Mouse (Mus musculus): Measurements from ENCODE around the gene Slain1.

The Slain1 gene

GRCm38 (mm10) chr14:103649896-103650334 lies at the start of gene Slain1:
Gene Slain1, plus strand, starts transcription at chr14:103650228.
- DNase-seq (ENCODE audit: low read depth), result peak; percentile 82

GRCm38 (mm10) chr14:103608063-103608462 lies 42.0 kb upstream of the Slain1 start:
- no peak for DNase-seq (ENCODE audit: low read depth)

DNA sequence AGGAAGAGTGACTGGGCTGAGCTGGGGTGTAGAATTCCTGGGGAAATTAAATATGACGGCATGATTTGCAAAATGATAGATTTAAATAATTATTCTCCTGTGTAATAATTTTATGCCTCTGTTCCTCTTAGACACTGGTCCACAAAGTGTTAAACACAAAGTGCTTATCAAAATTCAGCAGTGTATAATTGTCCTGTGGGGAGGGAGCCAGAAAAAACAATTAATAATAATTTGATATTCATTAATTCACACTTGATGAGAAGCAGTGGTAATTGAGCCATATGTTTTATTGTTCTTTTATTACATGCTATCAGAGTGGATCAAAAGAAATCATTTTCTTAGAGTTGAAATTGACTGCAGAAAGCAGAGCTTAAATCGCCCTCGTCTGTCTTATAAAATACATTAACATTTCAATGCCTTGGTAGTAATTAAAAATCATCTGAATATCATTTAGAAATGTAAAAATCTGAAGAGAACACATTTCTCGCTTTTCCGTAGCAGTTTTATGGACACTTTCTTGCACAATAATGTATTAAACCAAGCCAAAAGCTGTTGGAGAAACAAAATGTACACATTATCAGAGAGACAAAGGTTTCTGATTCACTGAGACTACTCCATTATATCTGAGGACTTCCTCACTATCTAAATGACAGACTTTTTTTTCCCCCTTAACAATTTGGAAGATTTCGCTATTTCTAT lies 36.3 kb upstream of the Slain1 start:
- DNase-seq (ENCODE audit: low read depth), result no peak

DNA sequence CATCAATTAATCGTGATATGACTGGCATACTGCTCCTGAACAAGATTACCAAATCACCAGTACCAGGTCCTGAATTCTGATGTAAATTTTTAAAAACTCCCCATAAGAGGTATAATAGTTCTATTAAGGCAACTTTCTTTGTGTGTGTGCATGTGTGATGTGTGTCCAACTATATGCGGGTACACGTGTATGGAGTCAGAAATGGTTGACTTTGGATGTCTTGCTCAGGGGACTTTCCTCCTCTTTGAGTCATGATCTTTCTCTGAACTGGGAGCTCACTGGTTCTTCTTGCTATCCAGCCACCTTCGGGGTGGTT lies 35.8 kb upstream of the Slain1 start:
- DNase-seq (ENCODE audit: low read depth), result no peak

DNA sequence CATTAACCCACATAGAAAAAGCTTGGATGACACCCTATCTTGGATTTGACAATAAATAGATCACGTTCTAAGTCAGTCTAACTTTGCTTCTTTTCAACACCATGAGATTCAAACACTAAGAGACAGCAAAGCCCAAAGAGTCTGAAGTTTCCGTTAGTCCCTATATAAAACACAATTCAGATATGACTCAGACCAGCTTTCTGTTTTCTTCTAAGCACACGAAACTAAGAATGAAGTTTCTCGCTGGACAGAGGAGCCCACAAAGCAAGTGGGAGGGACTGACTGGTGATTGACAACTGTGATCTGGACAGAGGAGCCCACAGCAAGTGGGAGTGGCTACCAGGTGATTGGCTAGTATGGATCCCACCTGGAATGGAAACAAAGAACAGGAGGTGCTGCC lies 30.3 kb upstream of the Slain1 start:
- no peak for DNase-seq (ENCODE audit: low read depth)

DNA sequence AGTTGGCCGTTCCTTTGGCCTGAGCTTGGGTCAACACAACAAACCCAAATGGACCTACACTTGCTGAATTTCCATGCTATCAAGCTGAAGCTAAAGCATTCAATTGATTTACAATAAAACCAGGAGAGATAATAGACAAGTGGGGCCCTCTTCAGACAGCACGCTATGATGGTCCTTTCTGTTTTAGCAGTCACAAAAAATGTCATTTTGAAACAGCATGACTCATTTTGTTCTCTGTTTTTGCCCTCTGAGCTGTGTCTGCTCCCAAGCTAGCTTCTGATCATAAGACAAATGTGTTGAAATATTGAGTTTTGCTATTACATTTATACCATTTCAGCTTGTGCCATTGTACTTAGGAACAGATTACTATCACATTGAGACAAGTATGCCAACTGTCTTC lies 28.8 kb upstream of the Slain1 start:
- DNase-seq (ENCODE audit: low read depth), result peak; percentile 20

- DNase-seq (ENCODE audit: low read depth), result no peak
Observed at GRCm38 (mm10) chr14:103626100-103626499, 23.9 kb upstream of the Slain1 start.

GRCm38 (mm10) chr14:103629639-103630364 lies 20.2 kb upstream of the Slain1 start:
- DNase-seq (ENCODE audit: low read depth), result no peak

DNA sequence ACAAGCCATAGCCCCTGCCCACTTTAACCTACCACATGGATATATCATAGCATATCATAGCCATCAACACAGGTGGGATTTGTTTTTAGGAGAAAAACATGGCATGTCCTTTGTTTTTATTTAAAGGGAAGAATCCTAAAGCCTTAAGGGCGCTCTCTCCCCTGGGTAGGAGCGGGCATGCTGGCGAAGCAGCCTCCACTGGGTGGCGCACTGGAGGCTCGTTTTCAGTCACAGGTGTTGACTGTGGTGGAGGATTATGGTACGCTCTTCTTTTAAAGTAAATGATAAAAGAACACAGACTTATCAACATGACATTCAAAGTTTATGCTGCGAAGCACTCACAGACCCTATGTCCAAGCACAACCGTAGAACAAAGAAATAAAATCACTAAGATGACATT lies 19.5 kb upstream of the Slain1 start:
- DNase-seq (ENCODE audit: low read depth), result no peak

GRCm38 (mm10) chr14:103643933-103644332 lies 6.1 kb upstream of the Slain1 start:
- DNase-seq (ENCODE audit: low read depth), result no peak

GRCm38 (mm10) chr14:103647981-103648380 lies 2.0 kb upstream of the Slain1 start:
- no peak for DNase-seq (ENCODE audit: low read depth)

GRCm38 (mm10) chr14:103648623-103649255 lies 1.3 kb upstream of the Slain1 start:
- DNase-seq (ENCODE audit: low read depth), result peak; percentile 25

DNA sequence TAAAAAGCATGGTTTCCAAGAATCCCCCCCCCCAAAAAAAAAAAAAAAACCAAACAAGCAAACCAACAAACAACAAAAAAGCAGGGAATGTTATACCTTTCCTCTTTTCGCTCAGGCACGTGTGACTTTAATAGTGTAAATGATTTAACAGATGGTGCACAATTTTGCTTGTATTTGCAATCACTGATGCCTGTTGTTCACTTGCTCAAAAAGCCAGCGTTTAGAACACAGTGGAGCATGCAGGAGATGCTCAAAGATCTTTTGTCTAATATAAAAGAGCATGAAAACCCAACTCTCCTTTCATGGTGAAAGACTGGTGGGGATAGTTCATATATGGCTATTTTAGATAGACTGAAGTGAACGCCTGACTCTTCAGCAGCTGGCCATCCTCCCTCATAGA lies 726 bp upstream of the Slain1 start:
- DNase-seq (ENCODE audit: low read depth), result peak; percentile 11

GRCm38 (mm10) chr14:103650413-103651101 lies 529 bp downstream of the Slain1 start:
- DNase-seq (ENCODE audit: low read depth), result no peak

DNA sequence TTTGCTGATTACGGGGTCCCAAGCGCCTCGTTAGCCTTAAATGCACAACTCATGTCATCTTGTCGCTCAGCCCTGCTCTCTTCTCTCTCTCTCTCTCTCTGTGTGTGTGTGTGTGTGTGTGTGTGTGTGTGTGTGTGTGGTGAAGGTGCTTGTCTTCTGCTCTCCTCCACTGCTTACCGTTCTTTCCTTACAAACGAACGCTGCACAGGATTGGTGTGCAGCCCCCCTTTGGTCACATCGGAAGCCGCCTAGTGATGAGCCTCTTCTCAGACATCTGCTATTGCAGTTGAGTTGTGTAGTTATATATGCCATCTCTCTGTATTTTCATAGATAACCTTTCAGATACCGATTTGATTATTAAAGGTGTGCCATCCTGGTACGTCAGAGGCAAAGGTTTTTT lies 1.1 kb downstream of the Slain1 start:
- peak; percentile 37 for DNase-seq (ENCODE audit: low read depth)

GRCm38 (mm10) chr14:103651562-103651961 lies 1.5 kb downstream of the Slain1 start:
- DNase-seq (ENCODE audit: low read depth), result peak; percentile 37

DNA sequence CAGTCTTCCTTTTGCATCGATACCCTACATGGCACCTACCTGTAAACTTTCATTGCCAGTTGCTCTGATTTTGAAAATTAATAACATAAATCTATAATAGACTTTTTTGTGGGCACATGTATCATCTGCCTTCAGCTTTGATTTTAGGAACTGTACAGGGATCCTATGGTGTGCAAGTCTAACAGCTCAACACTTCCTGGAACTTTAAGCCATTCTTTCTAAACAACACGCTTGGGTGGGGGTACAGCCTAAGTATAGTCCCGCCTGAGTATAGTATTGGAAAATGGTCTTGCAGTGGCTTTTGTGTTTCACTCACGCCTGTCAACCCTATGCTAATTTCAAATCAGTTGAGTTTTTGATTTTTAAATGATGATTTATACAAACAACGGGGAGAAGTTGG lies 2.5 kb downstream of the Slain1 start:
- DNase-seq (ENCODE audit: low read depth), result no peak

- DNase-seq (ENCODE audit: low read depth), result peak; percentile 55
Observed at GRCm38 (mm10) chr14:103653800-103654199, 3.8 kb downstream of the Slain1 start.

GRCm38 (mm10) chr14:103655448-103655847 lies 5.4 kb downstream of the Slain1 start:
- DNase-seq (ENCODE audit: low read depth), result no peak

GRCm38 (mm10) chr14:103657876-103658275 lies 7.8 kb downstream of the Slain1 start:
- no peak for DNase-seq (ENCODE audit: low read depth)

DNA sequence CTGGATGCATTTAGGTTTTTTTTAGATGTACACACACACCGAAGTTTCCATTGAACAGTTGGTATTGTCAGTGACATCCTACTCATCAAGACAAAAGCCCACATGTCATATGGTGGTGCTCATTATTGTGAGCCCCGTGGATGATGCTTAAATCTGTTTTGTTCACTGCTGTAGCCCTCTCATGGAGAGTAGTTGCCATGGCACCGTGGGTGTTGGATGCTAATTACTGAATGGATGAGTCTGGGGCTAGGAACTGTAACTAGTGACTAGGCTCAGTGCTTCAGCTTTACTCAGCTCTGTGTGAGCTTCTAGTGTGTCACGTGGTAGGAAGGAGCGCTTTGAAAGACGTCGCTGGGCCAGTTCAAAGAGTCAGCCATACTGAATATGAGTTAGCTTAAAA lies 13.0 kb downstream of the Slain1 start:
- no peak for DNase-seq (ENCODE audit: low read depth)

DNA sequence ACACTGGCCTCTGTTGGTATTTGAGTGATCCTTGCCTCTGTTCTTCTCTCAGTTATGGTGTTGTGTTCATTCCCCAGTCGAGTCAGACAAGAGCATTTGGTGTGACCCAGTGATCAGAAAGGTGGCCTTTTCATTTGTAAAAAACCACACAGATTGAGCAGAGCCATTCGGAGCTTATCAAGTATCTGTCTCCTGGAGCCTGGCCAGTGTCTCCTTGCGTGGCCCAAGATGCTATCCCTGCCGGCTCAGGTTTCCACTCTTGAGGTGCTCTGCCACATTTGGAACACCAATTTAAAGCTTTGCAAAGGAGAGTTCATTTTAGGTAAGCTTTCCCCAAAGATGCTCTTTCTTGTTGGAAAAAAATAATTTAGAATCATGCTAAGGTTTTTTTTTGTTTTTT lies 14.4 kb downstream of the Slain1 start:
- no peak for DNase-seq (ENCODE audit: low read depth)
